Mouse (Mus musculus) liver, embryonic 14.5 days (tissue): ENCODE measurements around the gene Gm43191. TPM values are rescaled to one million over a fixed set of nuclear protein-coding genes. Genes with fewer than 3 reads are reported as not detected.
"Not testable (repeated sequence)": the region's sequence is repeated elsewhere in the genome, so short reads cannot be mapped to it uniquely, and the experiment has no call there.

Source experiments
- ATAC-seq: fragments of 200-750 bp; cut with Nextera tagmentation; 2 replicates; pipeline ENCODE4 v1.8.0; 2017; ENCODE audit warnings: moderate number of reproducible peaks, mild to moderate bottlenecking, moderate library complexity; ENCODE audit not compliant: insufficient read depth
- DNase-seq, 3 experiments: peaks; one replicate each; pipeline ENCODE4 v3.0.0-alpha.2; 2012 to 2013; ENCODE audit warnings: low read depth in 3 of 3, low spot score in 3 of 3
- H3K27ac ChIP-seq: fragments of 300-500 bp; sonication (generic); 2 replicates; pipeline ENCODE4 v1.5.1; 2014; ENCODE audit warnings: moderate library complexity, mild to moderate bottlenecking, control low read depth, inconsistent platforms
- H3K27me3 ChIP-seq: fragments of 300-500 bp; sonication (generic); 2 replicates; pipeline ENCODE4 v1.6.1; 2014; ENCODE audit warnings: mild to moderate bottlenecking, low read length, moderate library complexity; ENCODE audit not compliant: control insufficient read depth, insufficient read depth
- H3K36me3 ChIP-seq: fragments of 300-500 bp; sonication (generic); replicated peaks from 2 replicates; pipeline ENCODE4 v1.6.1; 2014; ENCODE audit warnings: low read depth; ENCODE audit not compliant: control insufficient read depth, insufficient read depth
- H3K4me1 ChIP-seq, 2 experiments: fragments of 200-500 bp in 1 of 2; fragments of 300-500 bp in 1 of 2; sonication (generic) in 1 of 2; replicated peaks; 2 replicates each; pipeline ENCODE4 v1.6.1; 2012 to 2014; ENCODE audit warnings: antibody characterized with exemption in 1 of 2, inconsistent platforms in 1 of 2, low read length in 1 of 2; ENCODE audit not compliant: control insufficient read depth in 2 of 2, insufficient read depth in 2 of 2
- H3K4me2 ChIP-seq: fragments of 300-500 bp; sonication (generic); 2 replicates; pipeline ENCODE4 v1.6.1; 2014; ENCODE audit warnings: low read depth, mild to moderate bottlenecking, control low read depth, moderate library complexity
- H3K4me3 ChIP-seq, 2 experiments: fragments of 200-500 bp in 1 of 2; fragments of 300-500 bp in 1 of 2; sonication (generic) in 1 of 2; 2 replicates each; pipeline ENCODE4 v1.5.1; 2012 to 2014; ENCODE audit warnings: low read depth in 2 of 2, low read length in 2 of 2, mild to moderate bottlenecking in 2 of 2, control low read depth in 1 of 2, inconsistent platforms in 1 of 2, moderate library complexity in 1 of 2; ENCODE audit not compliant: insufficient read depth in 1 of 2
- H3K9ac ChIP-seq: fragments of 300-500 bp; sonication (generic); replicated peaks from 2 replicates; pipeline ENCODE4 v1.6.1; 2014; ENCODE audit warnings: mild to moderate bottlenecking, control low read depth, moderate library complexity
- H3K9me3 ChIP-seq: fragments of 300-500 bp; sonication (generic); 2 replicates; pipeline ENCODE4 v1.6.1; 2016; ENCODE audit warnings: low read length, mixed read lengths; ENCODE audit not compliant: control insufficient read depth
- CTCF ChIP-seq: IDR thresholded peaks from 2 replicates; pipeline ENCODE4 v1.5.1; 2016; ENCODE audit warnings: antibody characterized with exemption, low read depth, control low read depth
- EP300 ChIP-seq: IDR thresholded peaks from 2 replicates; pipeline ENCODE4 v1.6.1; 2016; ENCODE audit warnings: antibody characterized with exemption, low read depth
- WGBS: fragments of 180-500 bp; shearing (Covaris S2); extraction: QIAGEN DNeasy Blood & Tissue Kit; methylation state at CpG from one replicate; pipeline ENCODE4 v1.1.7; 2014; ENCODE audit not compliant: insufficient replicate concordance; 5-methylcytosine and 5-hydroxymethylcytosine counted together
- polyA plus RNA-seq, 2 experiments: library from polyadenylated mRNA; depleted of rRNA in 1 of 2; stranded (reverse) in 1 of 2; unstranded in 1 of 2; fragments of >200 nt; fragmentation: Nextera tagmentation in 1 of 2; extraction: Ambion mirVana in 1 of 2; gene quantifications; 2 replicates each; pipeline versions ENCODE4 v1.2.1 to v1.2.3; 2012 to 2014

Gene Gm43191
- polyA plus RNA-seq, 2 experiments = not detected

GRCm38 (mm10) chr3:116695666-116695985, 14.6 kb upstream of the Gm43191 start:
- ATAC-seq (no peak), DNase-seq (no peak)
- H3K9me3 ChIP-seq = no peaks in the 10 kb centered on the region
- peak overlapping the region; percentile 37 for H3K9ac ChIP-seq
- TF ChIP-seq CTCF (no peak), EP300 (no peak)
- WGBS = 60% methylated on average over 2 of the region's 2 CpGs
- H3K4me1 ChIP-seq = peaks cover 31 to 32% of the 10 kb centered on the region in 2 experiments
- peak overlapping the region; percentile 77 for H3K4me2 ChIP-seq
- H3K4me3 ChIP-seq = no peak overlapping the region
- H3K27ac ChIP-seq = peak overlapping the region; percentile 70
- no peaks in the 10 kb centered on the region for H3K27me3 ChIP-seq
- peaks cover 8% of the 10 kb centered on the region for H3K36me3 ChIP-seq

GRCm38 (mm10) chr3:116694955-116695665, 14.1 kb upstream of the Gm43191 start:
- DNase-seq = no peak
- Histone ChIP-seq H3K4me2 (peak overlapping the region; percentile 77), H3K4me1 (peaks cover 31 to 32% of the 10 kb centered on the region in 2 experiments), H3K4me3 (peak overlapping the region; percentile 27 to 36; a peak in 3 of 4 replicates), H3K36me3 (peaks cover 8% of the 10 kb centered on the region), H3K9ac (peak overlapping the region; percentile 69), H3K9me3 (no peaks in the 10 kb centered on the region), H3K27ac (peak overlapping the region; percentile 97), H3K27me3 (no peaks in the 10 kb centered on the region)
- peak; percentile 70 for ATAC-seq
- WGBS = 37% methylated on average over 8 of the region's 8 CpGs
- TF ChIP-seq EP300 = no peak
- TF ChIP-seq CTCF = no peak

GRCm38 (mm10) chr3:116694312-116694711, 13.3 kb upstream of the Gm43191 start:
- 11% methylated on average over 3 of the region's 3 CpGs for WGBS
- Histone ChIP-seq H3K4me1 (peaks cover 31 to 32% of the 10 kb centered on the region in 2 experiments), H3K4me3 (peak overlapping the region; percentile 27 to 36; a peak in 3 of 4 replicates), H3K4me2 (peak overlapping the region; percentile 77), H3K36me3 (peaks cover 8% of the 10 kb centered on the region), H3K27ac (peak overlapping the region; percentile 97), H3K9me3 (no peaks in the 10 kb centered on the region), H3K27me3 (no peaks in the 10 kb centered on the region), H3K9ac (peak overlapping the region; percentile 69)
- DNase-seq = peak; percentile 84 to 90 (median 89)
- TF ChIP-seq CTCF = no peak
- TF ChIP-seq EP300 = peak; percentile 92
- peak; percentile 90 for ATAC-seq

GRCm38 (mm10) chr3:116664281-116664680, 16.8 kb downstream of the Gm43191 start:
- H3K4me1 ChIP-seq = peaks cover 24% of the 10 kb centered on the region in 2 experiments
- not testable (repeated sequence) for H3K4me3 ChIP-seq, H3K27ac ChIP-seq, H3K36me3 ChIP-seq, H3K9me3 ChIP-seq, H3K9ac ChIP-seq, H3K4me2 ChIP-seq, DNase-seq, H3K27me3 ChIP-seq, ATAC-seq
- 89% methylated on average over 9 of the region's 9 CpGs for WGBS

- TF ChIP-seq CTCF (no peak), EP300 (no peak)
- DNase-seq (peak; percentile 89 to 93 (median 91)), ATAC-seq (peak; percentile 96)
- Histone ChIP-seq H3K36me3 (no peaks in the 10 kb centered on the region; the same call in 1 of the 2 replicates), H3K4me3 (peak within 1 kb of the TSS; percentile 76 to 88), H3K9ac (peak within 1 kb of the TSS; percentile 89), H3K4me2 (peak within 1 kb of the TSS; percentile 79), H3K4me1 (peaks cover 24 to 32% of the 10 kb centered on the region in 2 experiments), H3K27me3 (no peaks in the 10 kb centered on the region), H3K27ac (peak within 1 kb of the TSS; percentile 68), H3K9me3 (no peaks in the 10 kb centered on the region)
- WGBS = under 1% methylated on average over 39 of the region's 39 CpGs
These were observed 18.6 kb downstream of the Gm43191 start, which contains the start of gene Mfsd14a for GRCm38 (mm10) chr3:116662463-116662863. Mfsd14a (minus strand) TSS chr3:116662677.
